Mouse (Mus musculus) embryonic fibroblast, embryonic 13.5 days (primary cell): ENCODE results near the gene Asb11.

Experiments used
- CTCF ChIP-seq: IDR thresholded peaks from 2 replicates; pipeline ENCODE4 v1.5.1; 2011; ENCODE audit warnings: mild to moderate bottlenecking, control low read depth, low read length, moderate library complexity, borderline replicate concordance; ENCODE audit not compliant: insufficient read depth
- POLR2A ChIP-seq: IDR thresholded peaks from 2 replicates; pipeline ENCODE4 v1.6.1; 2011; ENCODE audit warnings: low read depth, mild to moderate bottlenecking, control low read depth, low read length, moderate library complexity

GRCm38 (mm10) chrX:164459205-164459878, 22.5 kb downstream of the Asb11 start:
- no peak for TF ChIP-seq CTCF
- no peak for TF ChIP-seq POLR2A
